Mouse (Mus musculus) kidney, postnatal 25 days (tissue): ENCODE results near the gene Peg3.
"Not testable (repeated sequence)": the region's sequence is repeated elsewhere in the genome, so short reads cannot be mapped to it uniquely, and the experiment has no call there.

ENCODE experiments used
- DNase-seq, 2 experiments: peaks; one replicate each; pipeline ENCODE4 v3.0.0; 2021; ENCODE audit warnings: mixed read lengths in 2 of 2

Gene Peg3

DNA sequence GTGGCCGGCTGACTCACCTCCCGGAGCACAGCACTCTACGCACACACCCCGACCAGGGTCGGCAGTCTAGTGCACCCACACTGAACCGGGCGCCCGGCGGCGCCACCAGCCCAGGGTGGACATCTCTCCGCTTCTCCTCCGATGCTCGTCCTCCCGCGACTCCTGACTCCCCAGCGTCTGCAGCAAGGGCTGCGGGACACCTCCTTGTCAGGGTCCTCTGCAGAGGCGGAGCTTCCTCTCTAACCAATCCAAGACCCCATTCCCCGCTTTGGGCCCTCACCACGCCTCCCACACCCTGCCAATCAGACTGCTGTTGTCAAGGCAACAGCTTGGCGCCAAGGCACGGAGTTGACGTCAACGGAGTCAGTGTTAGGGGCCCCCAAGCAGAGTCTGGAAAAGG lies at the start of gene Peg3, which contains the start of gene Usp29:
Peg3 (minus strand) TSS at position 191 of the 400 bp plus-strand sequence.
Usp29 (plus strand) TSS at position 338 of the 400 bp plus-strand sequence.
- DNase-seq, result peak; percentile 71 to 88

GRCm38 (mm10) chr7:6779172-6779571 lies 48.9 kb upstream of the Peg3 start:
- no peak for DNase-seq

DNA sequence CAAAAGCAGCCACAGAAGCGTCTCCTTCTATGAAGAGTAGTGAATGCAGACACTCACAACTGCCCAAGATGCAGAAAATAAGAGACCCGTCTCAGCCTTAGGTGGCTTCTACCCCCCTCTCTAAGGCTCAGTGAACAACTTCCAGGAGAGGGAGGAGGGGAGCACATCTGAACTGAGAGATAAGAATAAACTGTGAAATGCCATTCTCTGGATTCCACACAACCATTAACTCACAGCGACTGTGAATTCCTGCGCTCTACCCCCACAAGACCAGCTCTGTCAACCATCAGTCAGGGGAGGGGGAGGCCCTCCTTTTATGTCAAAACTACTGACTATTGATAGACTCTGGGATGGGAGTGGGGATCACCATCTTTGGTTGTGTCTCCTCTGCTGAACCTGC lies 47.5 kb upstream of the Peg3 start:
- no peak for DNase-seq

GRCm38 (mm10) chr7:6777107-6777506 lies 46.9 kb upstream of the Peg3 start:
- DNase-seq, result peak in 1 of 2 experiments; percentile 19

DNA sequence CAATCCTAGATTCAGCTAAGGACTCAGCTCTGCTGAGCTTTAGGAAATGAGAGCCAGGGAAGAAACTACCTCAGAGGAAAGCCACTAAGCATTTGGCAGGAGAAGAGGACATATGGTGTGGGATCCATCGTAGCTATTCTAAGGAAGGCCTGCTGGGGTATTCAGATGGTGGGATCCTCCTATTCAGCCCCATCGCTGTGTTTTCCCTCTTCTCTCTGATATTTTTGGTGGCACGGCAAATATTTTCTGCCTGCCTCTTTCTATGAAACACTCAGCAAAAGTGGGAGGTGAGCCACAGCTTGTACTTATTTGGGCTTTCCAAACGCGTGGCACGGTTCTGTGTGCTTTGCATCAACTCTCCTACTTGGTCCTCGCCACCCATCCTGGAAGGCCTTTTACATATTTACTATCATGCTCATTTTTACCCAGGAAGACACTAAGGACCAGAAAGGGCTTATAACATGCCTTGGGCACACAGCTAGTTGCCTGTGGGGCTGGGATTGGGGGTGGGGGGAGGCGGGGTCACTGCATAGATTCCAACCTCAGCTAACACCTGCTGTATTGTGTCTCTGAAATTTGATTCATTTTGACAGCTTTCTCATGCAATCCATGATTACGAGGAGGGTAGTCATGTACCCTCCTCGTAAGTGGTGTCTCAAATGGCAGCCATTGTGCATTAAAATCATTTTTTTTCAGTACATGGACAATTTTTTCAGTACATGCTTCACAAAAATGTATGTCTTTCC lies 46.3 kb upstream of the Peg3 start:
- no peak for DNase-seq

DNA sequence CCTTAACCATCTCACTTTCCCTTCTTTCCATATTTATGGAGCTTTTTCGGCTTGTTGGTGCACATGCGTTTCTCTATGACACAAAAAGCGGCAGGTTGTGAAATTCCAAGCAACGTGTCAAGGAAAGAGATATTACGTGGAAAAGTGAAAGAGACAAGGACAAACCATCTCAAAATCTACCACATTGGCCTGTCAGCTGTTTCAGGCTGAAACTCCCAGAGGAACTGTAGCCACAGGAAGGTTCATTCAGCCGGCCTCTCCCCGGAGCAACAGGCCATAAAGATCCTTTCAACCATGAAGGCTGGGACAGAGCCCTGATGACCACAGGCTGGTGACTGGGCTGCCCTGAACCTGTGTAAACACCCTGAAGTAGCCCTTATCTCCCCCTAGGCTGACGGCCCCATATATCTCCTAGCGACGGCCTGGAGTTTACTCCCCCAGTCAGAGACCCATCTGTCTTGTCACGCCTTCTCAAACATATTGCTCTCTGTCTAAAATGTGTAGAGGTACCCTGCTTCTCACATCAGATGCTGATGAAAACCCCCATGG lies 43.7 kb upstream of the Peg3 start:
- not testable (repeated sequence) for DNase-seq

DNA sequence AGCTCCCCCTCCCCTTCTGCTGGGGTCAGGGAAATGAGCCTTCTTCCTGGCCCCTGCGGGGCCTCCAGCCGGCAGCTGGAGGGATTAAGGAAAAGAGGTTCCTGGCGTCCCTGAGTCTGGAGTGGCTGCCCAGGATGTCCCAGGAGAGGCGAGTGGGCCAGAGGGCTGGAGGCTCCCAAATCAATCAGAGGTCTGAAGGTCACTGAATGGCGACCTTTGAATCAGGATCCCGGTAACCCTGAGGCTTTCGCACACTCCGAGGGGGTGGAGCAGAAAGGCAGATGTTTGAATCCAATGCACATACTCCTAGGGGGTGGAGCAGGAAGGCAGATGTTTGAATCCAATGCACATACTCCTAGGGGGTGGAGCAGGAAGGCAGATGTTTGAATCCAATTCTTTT lies 40.1 kb upstream of the Peg3 start:
- peak; percentile 47 to 62 for DNase-seq

GRCm38 (mm10) chr7:6765240-6765639 lies 35.0 kb upstream of the Peg3 start:
- DNase-seq, result no peak

GRCm38 (mm10) chr7:6760170-6760569 lies 29.9 kb upstream of the Peg3 start:
- DNase-seq, result no peak

DNA sequence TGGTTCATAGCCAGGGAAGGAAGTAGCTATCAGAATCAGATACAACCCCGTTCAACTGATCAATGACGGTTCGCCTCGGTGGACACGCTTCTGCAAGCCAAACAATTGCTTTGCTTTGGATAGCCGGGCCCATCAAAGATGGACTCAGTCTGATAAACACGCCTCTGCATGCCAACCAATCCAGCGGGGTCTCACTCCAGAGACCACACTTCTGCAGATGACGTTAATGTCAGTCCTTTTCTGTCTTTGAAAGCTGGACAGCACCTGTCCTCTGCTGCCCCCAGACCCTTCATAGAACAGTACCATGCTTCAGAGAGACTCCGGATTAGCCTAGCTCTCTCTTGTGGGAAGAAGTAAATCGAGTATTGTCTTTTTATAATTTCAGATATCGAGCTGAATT lies 29.5 kb upstream of the Peg3 start:
- no peak for DNase-seq

DNA sequence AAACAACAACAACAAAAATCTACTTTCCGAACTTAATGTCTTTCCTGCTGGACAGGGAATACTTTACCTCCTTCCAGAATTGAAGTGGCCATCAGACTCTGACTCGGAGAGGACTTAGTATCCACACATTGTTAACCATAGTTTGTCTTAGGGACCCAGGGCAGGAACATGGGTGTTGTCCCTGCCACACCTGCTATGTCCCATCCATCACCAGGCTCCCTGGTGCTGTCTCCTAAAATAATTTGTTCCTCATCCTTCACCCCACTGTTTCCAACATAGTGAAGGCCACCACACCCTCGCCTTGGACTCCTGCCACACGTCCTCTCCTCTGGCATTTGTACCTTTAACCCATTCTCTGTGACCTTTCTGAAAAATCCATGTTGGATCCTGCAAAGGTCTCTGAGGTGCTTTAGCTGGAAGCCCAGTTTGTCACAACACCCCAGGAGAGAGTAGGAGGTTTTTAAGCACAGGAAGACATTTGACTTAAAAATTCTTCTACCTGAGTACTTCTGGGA lies 26.6 kb upstream of the Peg3 start:
- DNase-seq, result no peak

DNA sequence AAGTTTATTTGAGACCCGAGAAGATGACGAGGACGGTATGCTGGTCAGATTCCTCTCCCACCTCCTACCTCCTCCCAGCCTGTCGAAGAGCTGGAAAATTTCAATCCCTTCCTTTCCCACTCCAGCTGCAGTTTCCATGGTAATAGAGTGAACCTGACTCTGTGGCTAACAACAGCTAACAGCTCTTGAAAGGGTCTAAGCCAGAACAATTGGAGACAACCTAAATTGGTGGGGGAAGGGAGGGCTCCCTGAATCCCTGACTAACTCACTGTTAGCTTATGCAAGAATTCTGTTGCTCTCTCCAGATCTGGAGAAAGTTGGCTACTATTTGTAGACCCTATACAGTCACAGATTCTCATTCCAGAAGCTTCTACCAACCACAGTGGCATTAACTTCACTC lies 23.2 kb upstream of the Peg3 start:
- DNase-seq, result no peak

DNA sequence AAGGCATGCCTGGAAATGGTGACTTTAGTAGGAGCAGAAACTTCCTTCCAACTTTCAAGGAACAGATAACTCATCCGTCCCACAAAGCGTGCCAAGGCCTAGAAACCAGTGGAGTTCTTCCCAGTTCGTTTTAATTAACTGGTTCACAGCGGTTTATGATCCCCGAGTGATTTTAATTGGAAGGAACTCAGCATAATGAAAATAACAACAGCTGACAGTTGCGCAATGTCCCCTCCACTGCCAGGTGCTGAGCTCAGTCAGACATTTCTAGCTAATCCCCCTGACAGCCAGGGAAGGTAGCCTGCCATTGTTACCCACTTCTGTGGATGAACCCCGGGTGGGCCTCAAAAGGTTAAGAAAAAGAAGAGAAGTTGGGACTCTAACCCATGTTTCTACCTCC lies 19.0 kb upstream of the Peg3 start:
- DNase-seq, result peak; percentile 36 to 38

DNA sequence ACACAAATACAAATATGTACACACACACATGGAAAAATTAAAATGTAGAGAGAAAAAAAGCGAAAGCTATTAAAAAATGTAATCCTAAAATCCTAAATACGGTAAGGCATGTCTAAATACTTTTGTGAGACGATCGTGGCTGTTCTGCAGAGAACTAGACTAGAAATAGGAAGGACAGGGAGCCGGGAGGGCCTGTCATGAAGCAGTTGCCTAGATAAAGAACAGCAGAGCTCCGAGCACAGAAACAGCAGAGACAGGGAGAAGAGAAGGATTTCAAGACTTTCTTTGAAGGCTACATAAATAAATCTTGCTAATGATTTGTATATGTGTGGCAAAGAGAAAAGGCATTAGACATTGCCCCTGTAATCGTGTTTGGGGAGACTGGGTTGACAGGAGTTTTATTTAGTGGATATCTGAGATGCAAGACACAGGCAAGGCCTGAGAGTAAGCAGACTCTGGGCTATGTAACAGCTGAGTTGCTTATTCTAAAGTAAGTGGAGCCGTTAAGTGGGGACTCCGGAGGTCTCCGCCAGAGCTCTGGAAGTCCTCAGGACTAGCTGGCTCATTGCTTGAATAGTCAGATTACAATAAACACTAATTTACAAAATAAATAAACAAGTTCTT lies 14.2 kb upstream of the Peg3 start:
- DNase-seq, result no peak

GRCm38 (mm10) chr7:6736060-6736459 lies 5.8 kb upstream of the Peg3 start:
- DNase-seq, result no peak

DNA sequence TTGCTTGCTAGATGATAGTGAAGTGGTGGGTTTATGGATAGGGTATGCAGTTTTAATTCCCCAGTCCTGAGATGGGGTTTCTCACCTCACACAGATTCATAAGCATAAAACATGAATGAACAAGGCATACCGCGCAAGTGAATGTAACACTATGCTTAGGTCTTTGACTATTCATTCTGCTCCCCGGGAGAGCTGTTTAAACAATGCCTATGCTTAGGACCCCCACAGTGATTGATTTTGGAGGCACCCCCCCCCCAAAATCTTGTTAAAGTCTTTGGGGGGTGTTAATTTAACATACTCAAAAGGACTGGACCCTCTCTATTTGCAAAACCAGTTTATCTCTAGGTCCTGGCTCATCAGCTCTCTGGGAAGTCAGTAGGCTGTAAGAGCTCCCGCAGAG lies 1.7 kb upstream of the Peg3 start:
- no peak for DNase-seq

GRCm38 (mm10) chr7:6731373-6731772 lies 1.1 kb upstream of the Peg3 start:
- no peak for DNase-seq

- DNase-seq, result no peak
These were observed 570 bp upstream of the Peg3 start for GRCm38 (mm10) chr7:6730801-6731200.

- DNase-seq, result peak; percentile 98 to 99
These were observed 992 bp downstream of the Peg3 start for GRCm38 (mm10) chr7:6729061-6729817.

DNA sequence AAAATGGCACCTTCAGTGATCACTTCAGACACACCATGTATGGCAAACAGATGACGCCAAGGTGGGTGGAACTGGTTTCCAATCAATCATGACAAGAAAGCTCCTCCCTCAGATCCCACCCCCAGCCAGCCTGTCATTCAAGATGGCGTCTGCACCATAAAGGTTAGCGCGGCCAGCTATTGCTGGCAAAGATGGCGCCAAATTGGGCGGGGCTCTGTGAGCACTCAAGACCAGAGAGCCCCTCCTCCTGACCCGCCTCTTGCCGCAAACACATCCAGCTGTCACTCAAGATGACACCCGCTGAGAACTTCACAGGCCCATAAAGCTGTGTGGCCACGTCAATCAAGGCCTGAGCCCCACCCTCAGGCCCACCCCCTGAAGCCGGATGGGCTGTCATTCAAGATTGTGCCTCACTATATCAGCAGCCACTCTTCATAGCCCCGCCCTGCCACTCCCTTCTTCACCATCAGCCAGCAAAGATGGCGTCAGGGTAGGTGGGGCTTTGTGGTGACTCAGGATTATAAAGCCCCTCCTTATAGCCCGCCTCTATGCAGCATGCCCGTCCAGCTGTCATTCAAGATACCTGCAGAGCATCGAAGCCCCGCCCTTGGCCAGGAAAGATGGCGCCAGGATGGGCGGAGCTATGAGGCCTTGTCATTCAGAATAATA lies 1.8 kb downstream of the Peg3 start:
- peak; percentile 93 to 97 for DNase-seq

DNA sequence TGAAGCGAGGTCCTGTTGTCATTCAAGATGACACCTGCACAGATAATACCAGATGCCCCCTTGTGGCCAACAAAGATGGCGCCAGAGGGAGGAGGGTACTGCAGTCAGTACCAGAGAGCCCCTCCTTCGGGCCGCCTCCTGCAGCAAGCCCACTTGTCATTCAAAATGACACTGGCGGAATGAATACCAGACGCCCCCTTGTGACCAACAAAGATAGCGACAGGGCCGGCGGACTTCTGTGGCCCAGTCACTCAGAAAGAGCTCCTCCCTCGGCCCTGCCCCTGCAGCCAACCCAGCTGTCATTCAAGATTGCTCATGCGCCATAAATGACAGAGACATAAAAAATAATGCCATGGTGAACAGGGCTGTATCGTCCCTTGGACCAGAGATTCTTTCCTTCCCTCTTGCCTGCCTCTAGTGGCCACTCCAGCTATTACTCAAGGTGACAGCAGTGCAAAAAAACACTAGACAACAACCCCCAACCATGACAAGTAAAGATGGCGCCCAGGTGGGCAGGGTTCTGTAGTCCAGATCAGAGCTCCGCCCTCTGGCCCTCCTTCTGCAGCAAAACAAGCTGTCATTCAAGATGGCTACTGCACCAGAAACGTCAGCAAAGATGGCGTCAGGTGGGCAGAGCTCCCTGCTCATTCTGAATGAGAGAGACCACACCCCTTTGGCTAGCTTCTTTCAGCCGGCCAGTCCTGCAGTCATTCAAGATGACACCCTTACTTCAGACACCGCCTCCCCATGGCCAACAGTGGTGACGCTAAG lies 2.7 kb downstream of the Peg3 start:
- peak; percentile 86 to 94 for DNase-seq

- DNase-seq, result no peak
These were observed 20.8 kb downstream of the Peg3 start for GRCm38 (mm10) chr7:6709396-6709795.
